Mouse (Mus musculus) E14TG2a.4 (cell line): ENCODE measurements around the gene St3gal4.

ENCODE experiments used
- CTCF ChIP-seq: conservative IDR thresholded peaks from 2 replicates; pipeline ENCODE4 v1.5.1; 2014; ENCODE audit warnings: low read length
- POU5F1 ChIP-seq: IDR thresholded peaks from 2 replicates; pipeline ENCODE4 v1.6.1; 2014; ENCODE audit warnings: low read length, borderline replicate concordance

- TF ChIP-seq CTCF (no peak), POU5F1 (no peak)
Observed at GRCm38 (mm10) chr9:35114234-35114633, 4.8 kb downstream of the St3gal4 start.
